Mouse (Mus musculus) forebrain, embryonic 13.5 days (tissue): ENCODE measurements around the gene Pop5. TPM values are rescaled to one million over a fixed set of nuclear protein-coding genes. Genes with fewer than 3 reads are reported as not detected.
A peak's percentile ranks its signal among the peaks of the same experiment; 100 is the strongest.

Source experiments
- ATAC-seq: fragments of 200-750 bp; cut with Nextera tagmentation; 2 replicates; pipeline ENCODE4 v1.8.0; 2017
- H3K27ac ChIP-seq: fragments of 300-500 bp; sonication (generic); 2 replicates; pipeline ENCODE4 v1.5.1; 2015; ENCODE audit warnings: inconsistent platforms, mild to moderate bottlenecking, moderate library complexity
- H3K27me3 ChIP-seq: fragments of 300-500 bp; sonication (generic); 2 replicates; pipeline ENCODE4 v1.6.1; 2015; ENCODE audit warnings: mild to moderate bottlenecking, inconsistent platforms
- H3K36me3 ChIP-seq: fragments of 300-500 bp; sonication (generic); 2 replicates; pipeline ENCODE4 v1.6.1; 2015; ENCODE audit warnings: mild to moderate bottlenecking, inconsistent platforms; ENCODE audit not compliant: poor library complexity, severe bottlenecking
- H3K4me1 ChIP-seq: fragments of 300-500 bp; sonication (generic); 2 replicates; pipeline ENCODE4 v1.6.1; 2015; ENCODE audit warnings: inconsistent platforms
- H3K4me2 ChIP-seq: fragments of 300-500 bp; sonication (generic); 2 replicates; pipeline ENCODE4 v1.6.1; 2015; ENCODE audit warnings: inconsistent platforms, mild to moderate bottlenecking, moderate library complexity
- H3K4me3 ChIP-seq: fragments of 300-500 bp; sonication (generic); 2 replicates; pipeline ENCODE4 v1.5.1; 2015; ENCODE audit warnings: mild to moderate bottlenecking, inconsistent platforms
- H3K9ac ChIP-seq: fragments of 300-500 bp; sonication (generic); 2 replicates; pipeline ENCODE4 v1.6.1; 2015; ENCODE audit warnings: mild to moderate bottlenecking, inconsistent platforms
- H3K9me3 ChIP-seq: fragments of 300-500 bp; sonication (generic); replicated peaks from 2 replicates; pipeline ENCODE4 v1.6.1; 2016; ENCODE audit warnings: inconsistent platforms
- WGBS: fragments of 180-500 bp; shearing (Covaris S2); methylation state at CpG from one replicate; pipeline ENCODE4 v1.1.7; 2015; 5-methylcytosine and 5-hydroxymethylcytosine counted together
- polyA plus RNA-seq: library from polyadenylated mRNA; unstranded; fragments of >200 nt; fragmentation: Nextera tagmentation; extraction: Ambion mirVana; gene quantifications from 2 replicates; pipeline ENCODE4 v1.2.1, GENCODE M21; 2015

Pop5 gene
- polyA plus RNA-seq = 102 and 112 TPM in 2 replicates

- Histone ChIP-seq H3K9ac (peak within 1 kb of the TSS; percentile 60), H3K27ac (peak within 1 kb of the TSS; percentile 44), H3K36me3 (peaks cover 12% of the 10 kb centered on the region), H3K4me3 (peak within 1 kb of the TSS; percentile 46), H3K9me3 (no peaks in the 10 kb centered on the region), H3K4me2 (peak within 1 kb of the TSS; percentile 73), H3K27me3 (peaks cover 8% of the 10 kb centered on the region; the same call in 1 of the 2 replicates), H3K4me1 (peaks cover 30% of the 10 kb centered on the region)
- peak; percentile 72 for ATAC-seq
- WGBS = 1% methylated on average over 21 of the region's 21 CpGs
Observed at GRCm38 (mm10) chr5:115235786-115236263, at the start of gene Pop5. Gene Pop5 (plus strand): TSS chr5:115235836.

GRCm38 (mm10) chr5:115186371-115187073 lies 49.1 kb upstream of the Pop5 start:
- Histone ChIP-seq H3K4me2 (peak overlapping the region; percentile 38), H3K4me3 (0 out of 2 replicates have a peak overlapping the region, but pooled peaks have one; percentile 3), H3K9ac (peak overlapping the region; percentile 31; the same call in 1 of the 2 replicates), H3K27me3 (peaks cover 26% of the 10 kb centered on the region), H3K27ac (peak overlapping the region; percentile 79), H3K36me3 (no peaks in the 10 kb centered on the region), H3K4me1 (peaks cover 47% of the 10 kb centered on the region), H3K9me3 (no peaks in the 10 kb centered on the region)
- ATAC-seq = peak; percentile 77
- 31% methylated on average over 17 of the region's 17 CpGs for WGBS

- H3K4me3 ChIP-seq = peak overlapping the region; percentile 3; the same call in 1 of the 2 replicates
- H3K27me3 ChIP-seq = peaks cover 36% of the 10 kb centered on the region
- WGBS = 14% methylated on average over 26 of the region's 26 CpGs
- H3K9me3 ChIP-seq = no peaks in the 10 kb centered on the region
- peak overlapping the region; percentile 79 for H3K27ac ChIP-seq
- H3K4me2 ChIP-seq = peak overlapping the region; percentile 38
- H3K36me3 ChIP-seq = no peaks in the 10 kb centered on the region
- H3K9ac ChIP-seq = peak overlapping the region; percentile 31; the same call in 1 of the 2 replicates
- peak; percentile 71 for ATAC-seq
- peaks cover 46% of the 10 kb centered on the region for H3K4me1 ChIP-seq
Observed at GRCm38 (mm10) chr5:115187188-115188131, 48.2 kb upstream of the Pop5 start.

GRCm38 (mm10) chr5:115188824-115189223 lies 46.8 kb upstream of the Pop5 start:
- no peak for ATAC-seq
- no peak overlapping the region for H3K27ac ChIP-seq
- 46% methylated on average over 5 of the region's 5 CpGs for WGBS
- H3K9ac ChIP-seq = no peak overlapping the region
- H3K4me2 ChIP-seq = no peak overlapping the region
- peaks cover 52% of the 10 kb centered on the region for H3K4me1 ChIP-seq
- no peak overlapping the region for H3K4me3 ChIP-seq
- H3K27me3 ChIP-seq = peaks cover 49% of the 10 kb centered on the region
- no peaks in the 10 kb centered on the region for H3K9me3 ChIP-seq
- H3K36me3 ChIP-seq = no peaks in the 10 kb centered on the region

- 78% methylated on average over 12 of the region's 12 CpGs for WGBS
- Histone ChIP-seq H3K4me1 (peaks cover 60% of the 10 kb centered on the region), H3K27me3 (peaks cover 59% of the 10 kb centered on the region), H3K4me2 (no peak overlapping the region), H3K9ac (no peak overlapping the region), H3K9me3 (no peaks in the 10 kb centered on the region), H3K36me3 (no peaks in the 10 kb centered on the region), H3K4me3 (no peak overlapping the region), H3K27ac (no peak overlapping the region)
- ATAC-seq = no peak
Observed at GRCm38 (mm10) chr5:115190081-115190480, 45.6 kb upstream of the Pop5 start.

- Histone ChIP-seq H3K27me3 (peaks cover 51% of the 10 kb centered on the region), H3K4me2 (peak overlapping the region; percentile 100), H3K4me3 (peak overlapping the region; percentile 67), H3K9ac (peak overlapping the region; percentile 81), H3K4me1 (peaks cover 42% of the 10 kb centered on the region), H3K27ac (no peak overlapping the region), H3K36me3 (no peaks in the 10 kb centered on the region), H3K9me3 (no peaks in the 10 kb centered on the region)
- ATAC-seq = no peak
- 9% methylated on average over 29 of the region's 29 CpGs for WGBS
Observed at GRCm38 (mm10) chr5:115191880-115192827, 43.5 kb upstream of the Pop5 start.

- H3K4me1 ChIP-seq = peaks cover 35% of the 10 kb centered on the region
- 12% methylated on average over 7 of the region's 7 CpGs for WGBS
- no peak for ATAC-seq
- no peaks in the 10 kb centered on the region for H3K9me3 ChIP-seq
- H3K27ac ChIP-seq = no peak overlapping the region
- peak overlapping the region; percentile 81; the same call in 1 of the 2 replicates for H3K9ac ChIP-seq
- peak overlapping the region; percentile 100 for H3K4me2 ChIP-seq
- H3K36me3 ChIP-seq = no peaks in the 10 kb centered on the region
- H3K27me3 ChIP-seq = peaks cover 51% of the 10 kb centered on the region
- H3K4me3 ChIP-seq = peak overlapping the region; percentile 67
Observed at GRCm38 (mm10) chr5:115192828-115193195, 42.8 kb upstream of the Pop5 start.

GRCm38 (mm10) chr5:115193226-115193625 lies 42.4 kb upstream of the Pop5 start:
- Histone ChIP-seq H3K9me3 (no peaks in the 10 kb centered on the region), H3K36me3 (no peaks in the 10 kb centered on the region), H3K4me3 (peak overlapping the region; percentile 67), H3K27ac (no peak overlapping the region), H3K4me2 (peak overlapping the region; percentile 100), H3K4me1 (peaks cover 34% of the 10 kb centered on the region), H3K9ac (peak overlapping the region; percentile 81), H3K27me3 (peaks cover 51% of the 10 kb centered on the region)
- WGBS = under 1% methylated on average over 34 of the region's 34 CpGs
- ATAC-seq = peak; percentile 25; the same call in 1 of the 2 replicates

GRCm38 (mm10) chr5:115193669-115194625 lies 41.7 kb upstream of the Pop5 start, which contains the start of gene Cabp1:
Gene Cabp1 (minus strand): TSS chr5:115194381.
- peak; percentile 74 for ATAC-seq
- H3K9me3 ChIP-seq = no peaks in the 10 kb centered on the region
- H3K4me3 ChIP-seq = peak within 1 kb of the TSS; percentile 67
- H3K4me2 ChIP-seq = peak within 1 kb of the TSS; percentile 100
- H3K27ac ChIP-seq = peak within 1 kb of the TSS; percentile 52
- H3K27me3 ChIP-seq = peaks cover 51% of the 10 kb centered on the region
- no peaks in the 10 kb centered on the region for H3K36me3 ChIP-seq
- H3K4me1 ChIP-seq = peaks cover 34% of the 10 kb centered on the region
- H3K9ac ChIP-seq = peak within 1 kb of the TSS; percentile 81
- WGBS = under 1% methylated on average over 55 of the region's 116 CpGs

- Histone ChIP-seq H3K9ac (peak overlapping the region; percentile 81; the same call in 1 of the 2 replicates), H3K9me3 (no peaks in the 10 kb centered on the region), H3K27ac (peak overlapping the region; percentile 52), H3K4me3 (peak overlapping the region; percentile 67), H3K4me2 (peak overlapping the region; percentile 100), H3K27me3 (peaks cover 49% of the 10 kb centered on the region), H3K4me1 (peaks cover 34% of the 10 kb centered on the region), H3K36me3 (no peaks in the 10 kb centered on the region)
- ATAC-seq = 0 out of 2 replicates have a peak, but pooled peaks have one; percentile 11
- whole genome bisulfite sequencing = 6% methylated on average over 12 of the region's 12 CpGs
Observed at GRCm38 (mm10) chr5:115194626-115195221, 40.9 kb upstream of the Pop5 start.
